Mouse (Mus musculus) lung, postnatal 36 days (tissue): ENCODE measurements at regions not wholly inside any gene's neighbourhood (a gene's known extent, or its start where the extent isn't known, plus 50 kb on each side); places are given as distances from the start of the nearest gene placed in this dataset.
A peak's percentile ranks its signal among the peaks of the same experiment; 100 is the strongest.

Source experiments
- DNase-seq: peaks from one replicate; pipeline ENCODE4 v3.0.0; 2022; ENCODE audit warnings: mixed read lengths

DNA sequence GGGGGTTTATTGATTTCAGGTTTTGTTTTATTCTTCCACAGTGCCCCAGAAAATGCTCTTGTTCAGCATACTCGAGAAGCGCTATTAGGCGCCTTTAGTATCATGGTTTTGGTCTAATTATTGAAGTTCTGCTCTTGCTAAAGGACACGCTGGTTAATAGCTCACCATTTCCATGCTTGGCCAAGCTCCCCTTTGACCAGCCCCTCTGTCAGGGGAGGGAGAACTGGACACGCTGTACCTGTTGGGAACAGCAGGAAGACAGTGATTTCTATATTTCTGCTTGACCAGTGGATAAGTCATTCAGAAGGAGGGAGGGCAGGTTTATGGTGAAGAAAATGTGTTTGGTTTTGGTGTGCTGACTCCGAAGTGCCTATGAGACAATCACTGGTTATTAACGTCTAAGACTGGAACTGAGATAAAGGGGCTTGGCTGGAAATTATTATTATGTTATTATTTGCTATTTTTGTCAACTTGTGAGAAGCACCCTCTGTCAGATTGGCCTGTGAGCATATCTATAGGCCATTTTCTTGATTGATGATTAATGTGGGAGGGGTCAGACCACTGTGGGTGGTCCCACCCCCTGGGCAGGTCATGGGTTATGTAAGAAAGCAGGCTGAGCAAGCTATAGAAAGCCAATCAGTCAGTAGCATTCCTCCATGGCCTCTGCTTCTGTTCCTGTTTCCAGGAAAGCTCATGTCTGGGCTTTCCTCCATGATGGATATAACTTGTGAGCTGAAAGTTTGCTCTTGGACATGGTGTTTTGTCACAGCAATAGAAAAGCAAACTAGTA is 51.2 kb upstream of the Tanc2 start:
- no peak for DNase-seq

DNA sequence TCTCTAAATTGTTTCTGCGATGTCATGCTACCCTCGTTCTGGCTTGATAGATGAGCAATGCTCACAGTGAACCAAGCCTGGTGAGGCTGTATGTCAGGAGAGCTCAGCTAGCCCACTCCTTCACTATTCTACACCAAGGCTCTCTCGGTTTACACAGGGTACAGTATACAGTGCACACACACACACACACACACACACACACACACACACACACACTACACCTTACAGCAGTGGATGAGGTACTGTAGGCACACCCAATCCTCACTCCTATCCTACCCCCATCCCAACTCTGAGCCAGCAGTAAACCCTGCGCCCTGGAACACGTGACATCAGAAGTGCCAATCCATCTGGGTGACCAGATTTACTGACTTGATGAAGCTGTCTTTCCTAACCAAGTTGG is 57.2 kb upstream of the Tanc2 start:
- DNase-seq, result no peak

DNA sequence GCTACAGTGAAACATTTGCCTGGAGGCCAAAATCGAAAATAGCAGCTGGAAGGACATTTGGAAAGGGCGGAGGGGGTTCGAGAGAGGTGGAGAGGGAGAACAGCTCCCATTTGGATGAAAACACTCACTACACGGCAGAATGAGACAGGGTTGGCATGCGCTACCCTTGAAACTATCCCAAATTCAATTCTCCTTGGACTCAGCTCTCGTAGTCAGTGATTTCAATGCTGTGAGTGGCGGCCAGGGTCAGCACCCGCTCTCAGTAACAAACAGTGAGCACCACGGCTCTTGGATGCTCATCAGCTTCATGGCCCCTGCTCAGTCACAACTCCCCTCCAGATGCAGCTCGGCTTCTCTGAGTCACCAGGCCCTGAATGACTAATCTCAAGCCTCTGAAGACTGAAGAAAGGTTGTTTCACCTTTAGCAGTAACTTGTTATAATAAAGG is 59.1 kb upstream of the Tanc2 start:
- DNase-seq, result peak; percentile 48

DNA sequence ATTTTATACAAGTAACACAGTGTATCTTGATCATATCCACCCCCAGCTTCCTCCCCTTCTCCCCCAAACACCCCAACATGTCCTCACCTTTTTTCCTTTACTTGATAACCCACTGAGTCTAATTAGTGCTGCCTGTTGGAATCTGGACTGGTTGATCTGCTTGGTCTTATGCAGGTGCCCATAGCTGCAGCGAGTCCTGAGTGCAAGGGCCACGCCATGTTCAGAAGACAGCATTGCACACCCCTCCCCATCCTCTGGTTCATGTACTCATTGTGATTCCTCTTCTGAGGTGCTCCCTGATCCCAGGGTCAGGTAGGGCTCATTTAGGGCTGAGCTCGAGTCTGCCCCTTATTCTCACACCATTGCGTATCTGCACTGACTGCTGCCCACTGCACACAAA is 63.7 kb upstream of the Tanc2 start:
- DNase-seq, result no peak

DNA sequence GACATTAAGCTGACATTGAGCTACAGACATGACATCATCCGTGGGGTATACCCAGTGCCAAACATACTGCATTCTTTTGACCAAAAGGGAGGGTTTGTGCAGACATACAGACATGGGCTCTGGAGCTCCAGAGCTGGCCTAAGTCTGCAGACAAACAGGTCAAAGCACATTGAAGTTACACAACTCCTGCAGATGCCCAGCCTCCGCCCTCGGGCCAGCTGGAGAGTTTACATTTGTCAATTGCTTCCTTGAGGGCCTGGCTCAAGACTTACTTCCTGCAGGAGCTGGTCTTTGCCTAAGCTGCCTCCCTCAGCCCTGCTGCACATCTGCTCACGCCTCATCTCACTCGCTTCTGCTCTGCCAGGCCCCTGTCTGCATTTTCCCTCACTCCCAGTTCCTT is 64.2 kb upstream of the Tanc2 start:
- peak; percentile 94 for DNase-seq

DNA sequence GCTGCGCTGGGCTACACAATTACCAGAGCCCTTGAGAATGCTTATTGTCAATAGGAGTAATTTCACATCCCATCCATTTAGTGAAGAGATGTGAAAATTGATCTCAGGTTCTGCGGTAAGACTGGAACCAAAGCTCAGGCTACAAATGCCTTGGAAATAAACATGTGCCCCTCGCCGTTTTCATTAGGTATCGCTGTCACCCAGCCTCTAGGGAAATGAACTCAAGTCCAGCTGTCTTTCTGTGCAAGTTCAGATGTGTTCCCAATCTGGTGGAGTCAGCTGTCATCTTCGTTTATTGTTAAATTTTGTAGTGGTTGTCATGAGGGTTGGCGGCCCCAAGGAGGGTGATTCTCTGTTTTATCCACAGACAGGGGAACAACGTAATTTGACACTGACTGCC is 65.4 kb upstream of the Tanc2 start:
- DNase-seq, result no peak

DNA sequence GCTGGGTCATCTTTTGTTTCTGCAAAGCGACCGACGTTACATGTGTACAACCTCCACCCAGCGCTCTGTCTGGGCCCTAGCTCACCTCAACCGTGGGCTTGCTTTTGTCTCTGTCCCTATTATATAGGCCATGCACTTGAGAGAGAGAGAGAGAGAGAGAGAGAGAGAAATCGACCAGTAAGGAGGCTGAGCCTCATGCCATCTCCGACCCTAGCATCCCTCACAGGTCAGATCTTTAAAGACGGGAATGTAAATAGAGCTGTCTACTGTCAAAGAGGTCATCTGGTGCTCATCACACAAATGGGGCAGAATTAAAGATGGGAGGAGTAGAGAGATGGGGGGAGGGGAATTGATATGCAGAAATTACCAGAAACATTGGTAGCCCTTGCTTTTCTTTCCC is 66.0 kb upstream of the Tanc2 start:
- no peak for DNase-seq

DNA sequence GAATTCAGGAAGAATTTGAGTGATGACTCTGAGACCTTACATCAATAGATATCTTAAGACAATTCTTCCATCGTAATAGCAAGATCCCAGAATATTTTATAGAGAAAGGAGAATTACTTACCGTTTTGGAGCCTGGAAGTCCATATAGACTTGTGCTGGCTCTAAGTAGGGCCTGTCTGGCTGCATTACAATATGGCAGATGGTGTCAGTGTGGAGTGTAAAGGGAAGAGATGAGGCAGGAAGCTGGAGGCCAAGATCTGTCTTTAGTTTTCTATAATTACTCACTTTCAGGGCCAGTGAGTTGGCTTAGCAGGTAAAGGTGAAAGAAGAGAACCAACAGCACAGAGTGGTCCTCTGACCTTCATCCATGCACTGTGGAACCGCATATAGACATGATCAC is 63.9 kb upstream of the March10 start:
- no peak for DNase-seq

DNA sequence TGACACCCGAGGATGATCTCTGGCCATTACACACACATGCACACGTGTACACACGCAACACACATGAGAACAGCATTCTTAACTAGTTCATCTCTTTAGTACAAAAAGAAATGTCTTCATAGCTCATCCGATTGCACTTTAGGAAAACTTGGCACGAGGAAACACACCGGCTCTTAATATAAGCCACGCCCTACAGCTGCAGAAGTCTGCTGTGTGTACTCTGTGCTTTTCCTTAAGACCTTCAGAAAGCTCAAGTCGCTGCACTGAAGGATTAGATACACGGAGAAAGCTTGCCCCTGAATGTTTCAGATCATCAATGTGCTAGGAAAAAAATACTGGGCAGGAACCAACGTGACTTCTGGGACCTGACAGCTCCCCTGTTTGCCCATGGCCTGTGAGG is 56.7 kb upstream of the March10 start:
- peak; percentile 56 for DNase-seq

DNA sequence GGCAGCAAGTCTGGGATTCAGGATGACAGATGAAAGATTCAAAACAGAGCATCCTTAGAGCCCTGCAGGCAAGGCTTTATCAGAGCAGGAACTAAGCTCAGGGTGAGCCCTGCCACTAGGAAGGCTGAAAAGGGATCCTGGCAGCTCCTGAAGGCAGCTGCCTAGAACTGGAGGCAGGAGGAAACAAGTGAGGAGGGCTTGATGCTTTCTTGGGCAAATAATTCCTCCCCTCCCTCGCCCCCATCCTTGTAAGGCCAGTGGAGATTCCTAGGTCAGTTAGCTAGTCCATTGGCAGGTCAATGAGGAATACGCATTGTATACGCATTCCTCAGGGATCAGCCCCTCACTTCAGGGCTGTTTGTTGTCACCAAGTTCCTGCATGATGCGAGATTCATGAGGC is 54.1 kb upstream of the March10 start:
- DNase-seq, result no peak

DNA sequence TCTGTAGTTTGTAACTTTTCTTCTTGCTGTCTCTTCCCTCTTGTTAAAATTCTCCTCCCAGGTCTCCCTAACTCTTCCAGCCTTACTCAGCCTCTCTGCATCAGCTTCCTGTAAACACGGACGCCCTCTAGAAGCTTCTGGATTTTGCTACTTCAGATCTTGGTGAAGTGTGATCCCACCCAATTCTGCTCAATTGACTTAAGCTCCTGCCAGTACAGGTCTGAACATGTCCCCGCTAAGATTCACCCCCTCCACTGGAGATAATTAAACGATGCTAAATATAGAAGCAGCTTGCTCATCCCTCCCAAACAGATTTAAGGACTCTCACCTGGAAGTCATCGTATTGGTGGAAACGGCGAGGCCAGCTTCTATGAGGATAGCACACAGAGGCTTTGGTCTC is 53.5 kb upstream of the March10 start:
- DNase-seq, result no peak

DNA sequence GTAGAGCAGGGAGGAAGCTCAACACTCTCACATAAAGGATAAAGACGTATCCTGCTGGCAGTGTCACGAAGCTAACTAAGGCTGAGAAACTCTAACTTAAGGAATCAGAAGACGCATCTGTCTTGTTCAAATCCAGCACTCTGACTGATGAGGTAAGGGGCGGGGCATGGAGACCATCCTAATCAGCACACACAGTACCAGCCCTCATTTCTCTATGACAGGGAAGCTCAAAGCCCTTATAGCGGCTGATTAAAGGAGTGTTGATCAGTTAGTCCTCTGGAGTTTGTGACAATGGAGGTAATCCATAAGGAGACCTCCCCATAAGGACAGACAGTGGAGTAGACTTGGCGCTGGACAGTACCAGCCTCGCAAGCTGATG is 52.1 kb upstream of the March10 start:
- no peak for DNase-seq

DNA sequence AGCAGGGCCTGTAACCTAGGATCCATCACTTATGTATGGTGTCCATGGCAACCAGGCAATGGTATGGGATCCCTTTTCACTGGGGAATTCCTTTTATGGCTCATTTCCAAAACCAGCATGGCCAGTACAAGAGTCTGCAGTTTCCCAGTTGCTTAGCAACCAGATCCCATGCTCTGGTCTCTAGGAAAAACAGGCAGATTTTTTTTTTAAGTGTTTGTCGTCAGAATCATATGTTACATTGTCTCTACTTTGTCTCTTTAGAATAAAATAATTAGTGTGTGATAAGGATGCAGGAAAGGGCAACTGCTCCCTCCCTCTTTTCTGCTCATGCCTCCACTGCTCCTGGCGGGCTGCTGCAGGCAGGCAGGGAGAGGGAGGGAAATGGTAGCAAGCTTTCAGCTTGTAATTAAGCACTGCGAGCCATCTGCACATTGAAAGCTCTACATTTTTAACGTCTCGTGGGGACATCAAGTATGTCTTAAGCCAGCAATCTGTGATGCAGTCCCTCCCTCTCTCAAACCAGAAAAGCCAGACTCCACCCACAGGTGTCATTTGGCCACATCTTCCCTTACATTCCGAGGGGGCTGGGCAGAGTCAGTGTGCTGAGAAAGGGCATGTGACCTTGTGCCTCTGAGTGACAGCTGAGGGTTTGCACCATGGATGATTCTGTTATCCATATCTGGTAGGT is 51.6 kb upstream of the March10 start:
- DNase-seq, result no peak

DNA sequence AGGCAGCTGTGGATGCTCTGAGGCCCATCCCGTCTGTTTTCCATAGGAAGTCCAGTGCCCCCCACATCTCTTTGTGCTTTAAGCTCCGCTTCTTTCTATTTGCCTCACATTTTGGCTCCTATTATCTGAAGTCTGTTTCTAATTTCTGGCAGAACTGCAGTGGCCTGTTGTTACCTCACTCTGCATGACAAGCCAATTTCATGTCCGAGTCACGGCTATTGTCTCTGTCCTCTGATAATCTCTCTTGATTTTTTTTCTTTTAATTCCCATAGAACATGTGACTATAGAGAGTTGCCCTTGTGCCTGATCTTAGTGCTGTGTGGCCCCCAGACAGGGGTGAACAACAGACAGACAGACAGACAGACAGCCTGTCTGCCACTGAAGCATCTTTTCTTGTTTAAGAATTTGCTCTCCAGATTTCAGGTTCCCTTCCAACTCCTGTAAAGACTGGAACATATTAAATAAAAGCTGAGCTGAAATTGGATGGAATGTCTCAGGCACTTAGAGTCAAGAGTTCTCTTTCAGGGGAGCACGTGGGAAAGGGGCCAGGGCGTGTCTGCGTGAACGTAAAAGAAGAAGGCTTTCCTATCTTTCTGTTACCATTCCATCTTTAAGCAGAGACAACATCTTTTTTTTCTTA is 50.9 kb upstream of the March10 start:
- DNase-seq, result peak; percentile 49
